Mouse (Mus musculus): ENCODE measurements around the gene Nrtn.

Nrtn gene

GRCm38 (mm10) chr17:56757416-56758123 lies at the start of gene Nrtn:
Nrtn (minus strand) TSS chr17:56757530.
- DNase-seq (ENCODE audit: low spot score in 2 of 2), result peak in 1 of 2 experiments; percentile 49

GRCm38 (mm10) chr17:56805784-56806183 lies 48.5 kb upstream of the Nrtn start:
- no peak for DNase-seq (ENCODE audit: low spot score in 2 of 2)

- DNase-seq (ENCODE audit: low spot score in 2 of 2), result no peak
Observed at GRCm38 (mm10) chr17:56804952-56805351, 47.6 kb upstream of the Nrtn start.

GRCm38 (mm10) chr17:56802065-56802464 lies 44.7 kb upstream of the Nrtn start:
- DNase-seq (ENCODE audit: low spot score in 2 of 2), result no peak

- no peak for DNase-seq (ENCODE audit: low spot score in 2 of 2)
Observed at GRCm38 (mm10) chr17:56799276-56799675, 41.9 kb upstream of the Nrtn start.

GRCm38 (mm10) chr17:56793614-56794319 lies 36.4 kb upstream of the Nrtn start:
- DNase-seq (ENCODE audit: low spot score in 2 of 2), result no peak

GRCm38 (mm10) chr17:56792588-56792987 lies 35.3 kb upstream of the Nrtn start:
- no peak for DNase-seq (ENCODE audit: low spot score in 2 of 2)

GRCm38 (mm10) chr17:56789286-56789685 lies 32.0 kb upstream of the Nrtn start:
- no peak for DNase-seq (ENCODE audit: low spot score in 2 of 2)

- DNase-seq (ENCODE audit: low spot score in 2 of 2), result no peak
Observed at GRCm38 (mm10) chr17:56788886-56789285, 31.6 kb upstream of the Nrtn start.

- DNase-seq (ENCODE audit: low spot score in 2 of 2), result no peak
Observed at GRCm38 (mm10) chr17:56780291-56780978, 23.1 kb upstream of the Nrtn start.

GRCm38 (mm10) chr17:56778779-56779362 lies 21.5 kb upstream of the Nrtn start:
- no peak for DNase-seq (ENCODE audit: low spot score in 2 of 2)

- DNase-seq (ENCODE audit: low spot score in 2 of 2), result no peak
Observed at GRCm38 (mm10) chr17:56777568-56777967, 20.2 kb upstream of the Nrtn start.

GRCm38 (mm10) chr17:56769950-56770349 lies 12.6 kb upstream of the Nrtn start, which contains the start of gene Prr22:
Prr22 (plus strand) TSS chr17:56770250.
- DNase-seq (ENCODE audit: low spot score in 2 of 2), result no peak

GRCm38 (mm10) chr17:56768941-56769340 lies 11.6 kb upstream of the Nrtn start:
- DNase-seq (ENCODE audit: low spot score in 2 of 2), result no peak

GRCm38 (mm10) chr17:56767531-56768135 lies 10.3 kb upstream of the Nrtn start:
- no peak for DNase-seq (ENCODE audit: low spot score in 2 of 2)

- no peak for DNase-seq (ENCODE audit: low spot score in 2 of 2)
Observed at GRCm38 (mm10) chr17:56766631-56767405, 9.5 kb upstream of the Nrtn start.

- DNase-seq (ENCODE audit: low spot score in 2 of 2), result no peak
Observed at GRCm38 (mm10) chr17:56765431-56765830, 8.1 kb upstream of the Nrtn start.

GRCm38 (mm10) chr17:56764474-56765354 lies 7.4 kb upstream of the Nrtn start, which contains the start of gene Dus3l:
Dus3l (plus strand) TSS chr17:56764757.
- peak; percentile 65 to 81 for DNase-seq (ENCODE audit: low spot score in 2 of 2)

- DNase-seq (ENCODE audit: low spot score in 2 of 2), result no peak
Observed at GRCm38 (mm10) chr17:56763741-56764250, 6.5 kb upstream of the Nrtn start.
